Mouse (Mus musculus) lung, adult 2 months (tissue): Measurements from ENCODE around the gene Casq2.

Experiments used
- CTCF ChIP-seq: fragments of 200-500 bp; IDR thresholded peaks from 2 replicates; pipeline ENCODE4 v1.5.1; 2011; ENCODE audit warnings: mild to moderate bottlenecking, low read length, control low read depth; ENCODE audit not compliant: insufficient read depth
- POLR2A ChIP-seq: fragments of 200-500 bp; IDR thresholded peaks from 2 replicates; pipeline ENCODE4 v1.6.1; 2011; ENCODE audit warnings: low read depth, mild to moderate bottlenecking, control low read depth, low read length, borderline replicate concordance; ENCODE audit errors: extremely low read depth

DNA sequence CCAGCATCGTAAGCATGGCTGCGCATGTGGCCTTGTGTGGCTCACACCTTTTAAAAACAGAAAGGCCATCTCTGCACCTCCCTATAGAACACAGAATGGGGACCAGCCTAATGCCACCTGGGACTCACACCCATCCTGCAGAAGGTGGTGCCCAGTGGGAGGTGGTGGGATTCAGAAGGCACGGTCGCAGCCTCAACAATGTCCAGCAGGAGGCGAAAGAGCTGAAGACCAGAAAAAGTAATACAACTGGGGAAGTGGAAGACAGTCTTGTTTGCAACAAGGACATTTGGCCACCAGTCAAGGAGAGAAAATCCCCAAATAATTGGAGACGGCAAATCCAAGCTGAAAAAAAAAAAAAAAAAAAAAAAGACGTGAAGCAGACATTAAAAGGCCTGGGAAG, 35.8 kb downstream of the Casq2 start:
- TF ChIP-seq CTCF (peak; percentile 45; the same call in 1 of the 2 replicates), POLR2A (no peak)
